Mouse (Mus musculus) spleen, adult 2 months (tissue): ENCODE data around the gene Krt23.

Source experiments
- CTCF ChIP-seq: fragments of 200-500 bp; IDR thresholded peaks from 2 replicates; pipeline ENCODE4 v1.5.1; 2011; ENCODE audit warnings: mild to moderate bottlenecking, inconsistent platforms; ENCODE audit not compliant: insufficient read depth, insufficient read length, insufficient replicate concordance; ENCODE audit errors: extremely low read depth
- POLR2A ChIP-seq: fragments of 200-500 bp; IDR thresholded peaks from 2 replicates; pipeline ENCODE4 v1.6.1; 2011; ENCODE audit warnings: low read depth, low read length, inconsistent platforms

DNA sequence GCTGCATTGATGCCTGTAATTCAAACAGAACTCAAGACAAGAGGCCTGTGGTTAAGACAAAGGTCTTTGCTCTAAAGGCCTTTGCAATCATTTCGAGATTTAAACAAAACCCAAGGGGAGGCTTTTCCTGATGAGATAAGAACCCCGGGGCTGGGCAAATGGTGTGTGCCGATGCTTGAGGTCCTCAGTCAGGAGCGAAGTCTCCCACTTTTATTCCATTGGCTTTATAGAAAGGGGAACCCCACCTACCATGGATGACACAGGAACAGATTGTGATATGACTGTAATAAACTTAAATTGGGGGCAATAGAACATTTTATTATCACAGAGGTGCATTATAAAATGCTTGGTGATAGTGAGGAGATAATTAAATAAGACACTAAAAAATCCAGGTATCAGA is 56.3 kb downstream of the Krt23 start:
- no peak for TF ChIP-seq CTCF
- TF ChIP-seq POLR2A = no peak
